Mouse (Mus musculus): ENCODE results near the gene Gm8909.
"Not testable (repeated sequence)": the region's sequence is repeated elsewhere in the genome, so short reads cannot be mapped to it uniquely, and the experiment has no call there.

The Gm8909 gene

GRCm38 (mm10) chr17:36116545-36116944 lies 51.8 kb downstream of the Gm8909 start:
- DNase-seq (ENCODE audit: extremely low read depth, low read depth, low spot score) = not testable (repeated sequence)
